Mouse (Mus musculus) right cerebral cortex, postnatal 14 days (tissue): ENCODE measurements at regions not wholly inside any gene's neighbourhood (a gene's known extent, or its start where the extent isn't known, plus 50 kb on each side); places are given as distances from the start of the nearest gene placed in this dataset.

Source experiments
- DNase-seq: peaks from one replicate; pipeline ENCODE4 v3.0.0; 2022

DNA sequence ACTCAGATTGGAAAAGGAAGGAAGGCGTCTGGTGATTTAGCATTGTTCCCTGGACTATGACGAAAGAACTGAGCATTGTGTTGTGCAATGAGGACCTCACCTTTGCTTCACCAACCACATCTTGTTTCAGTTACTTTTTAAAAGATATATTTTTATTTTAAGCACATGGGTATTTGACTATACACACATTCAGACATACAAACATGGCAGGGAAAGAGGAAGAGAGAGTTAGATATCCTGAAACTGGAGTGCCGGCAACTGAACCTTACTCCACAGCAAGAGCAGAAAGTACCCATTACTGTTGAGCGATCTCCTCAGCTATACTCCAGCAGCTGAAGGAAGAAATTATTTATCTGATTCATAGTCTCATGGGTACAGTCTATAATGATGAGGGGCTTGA is 287.7 kb downstream of the Rps29 start:
- no peak for DNase-seq

DNA sequence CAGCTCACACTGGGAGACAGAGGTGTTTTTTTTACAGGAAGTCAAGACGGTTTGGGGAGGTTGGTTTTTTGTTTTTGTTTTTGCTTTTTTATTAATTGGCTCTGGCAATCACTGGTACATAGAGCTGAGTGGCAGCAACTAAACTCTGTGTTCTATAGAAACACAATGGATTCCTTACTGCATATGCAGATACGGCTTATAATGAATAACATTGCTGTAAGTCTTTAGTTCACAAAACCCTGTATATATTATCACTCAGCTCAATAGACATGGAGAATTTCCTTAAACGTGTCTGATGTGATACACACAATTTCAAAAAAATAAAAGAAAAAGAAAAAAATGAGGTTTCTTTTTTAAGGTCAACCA is 296.0 kb downstream of the Rps29 start:
- no peak for DNase-seq

DNA sequence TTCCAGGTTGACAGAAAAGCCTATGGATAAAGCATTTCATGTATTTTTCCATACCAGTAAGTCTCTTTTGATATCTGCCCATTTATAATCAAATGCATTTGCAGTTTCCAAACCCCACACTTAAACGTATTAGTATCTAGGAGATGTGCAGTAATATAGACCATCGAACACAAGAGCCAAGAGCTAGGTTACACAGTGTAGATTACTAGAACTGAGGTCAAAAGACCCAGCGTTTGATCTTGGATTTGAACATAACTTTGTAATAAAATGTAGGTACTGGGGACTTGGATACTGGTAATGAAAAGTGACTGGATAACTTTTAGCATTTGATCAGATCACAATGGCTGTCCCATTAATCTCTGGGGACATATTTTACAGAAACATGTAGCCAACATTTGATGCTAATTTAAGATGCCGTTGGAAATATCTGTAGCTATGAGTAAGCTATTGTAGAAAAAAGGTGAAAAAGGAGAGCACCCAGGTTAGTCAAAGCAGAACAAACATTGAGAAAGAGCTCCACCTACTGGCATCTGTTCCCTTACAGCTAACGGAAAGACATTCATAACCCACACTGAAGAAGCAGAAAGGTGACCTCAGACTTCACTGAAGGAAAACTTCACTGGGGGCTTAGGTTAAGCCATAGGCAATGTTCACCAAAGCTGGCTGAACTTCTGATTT is 296.5 kb downstream of the Rps29 start:
- peak; percentile 24 for DNase-seq

DNA sequence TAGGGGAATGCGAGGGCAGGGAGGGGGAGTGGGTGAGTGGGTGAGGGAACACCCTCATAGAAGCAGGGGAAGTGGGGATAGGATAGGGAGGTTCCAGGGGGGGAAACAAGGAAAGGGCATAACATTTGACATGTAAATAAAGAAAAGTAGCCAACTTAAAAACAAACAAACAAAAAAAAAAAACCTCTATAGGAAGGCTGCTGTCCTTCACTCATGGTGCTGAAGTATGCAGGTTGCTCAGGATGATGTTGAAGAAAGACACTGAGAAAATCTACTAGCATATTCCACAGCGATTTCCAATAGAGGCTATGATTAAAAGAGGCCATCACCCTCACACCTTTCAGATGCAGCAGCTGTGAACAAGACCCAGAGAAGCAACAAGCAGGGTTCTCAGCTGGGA is 298.7 kb downstream of the Rps29 start:
- no peak for DNase-seq

DNA sequence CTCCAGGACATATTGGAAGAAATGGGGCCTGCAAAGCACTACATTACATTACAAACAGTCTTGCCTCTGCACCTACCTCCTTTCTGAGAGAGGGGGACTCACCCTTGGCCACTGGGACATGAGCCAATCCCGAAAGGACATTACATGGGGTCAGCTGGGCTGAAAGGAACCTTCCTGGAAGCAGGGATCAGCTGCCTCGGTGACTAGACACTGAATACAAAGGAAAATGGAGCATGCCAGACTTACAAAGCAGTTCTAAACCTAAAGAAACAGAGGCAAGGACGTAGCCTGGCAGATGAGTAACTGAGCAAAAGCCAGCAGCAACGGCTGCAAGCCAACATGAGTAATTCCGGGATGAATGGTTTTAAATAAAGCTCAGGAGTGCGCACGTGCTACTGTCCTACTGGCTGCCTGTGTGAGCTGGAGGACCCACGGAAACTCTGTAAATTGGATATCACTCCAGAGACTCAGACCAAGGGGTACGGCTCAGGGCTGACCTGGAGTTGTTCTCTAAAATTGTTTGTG is 309.3 kb downstream of the Rps29 start:
- DNase-seq = no peak

DNA sequence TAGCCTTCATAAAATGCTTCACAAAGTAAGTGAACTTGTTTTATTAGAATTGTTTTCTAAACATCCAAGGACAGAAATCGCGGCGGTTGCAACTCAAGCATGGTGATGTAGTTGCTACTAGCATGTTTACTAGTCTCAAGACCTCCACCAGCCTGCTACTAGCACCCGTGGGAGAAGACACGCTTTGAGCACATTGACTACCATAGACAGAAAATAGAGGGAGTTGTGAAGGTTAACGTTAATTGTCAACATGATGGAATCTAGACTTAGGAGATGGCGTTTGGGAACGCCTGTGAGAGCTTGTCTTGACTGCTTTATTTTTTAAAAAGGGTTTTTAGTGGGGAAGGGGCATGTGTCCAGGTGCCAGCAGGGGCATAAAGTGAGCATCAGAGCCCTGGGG is 318.2 kb downstream of the Rps29 start:
- DNase-seq = no peak

DNA sequence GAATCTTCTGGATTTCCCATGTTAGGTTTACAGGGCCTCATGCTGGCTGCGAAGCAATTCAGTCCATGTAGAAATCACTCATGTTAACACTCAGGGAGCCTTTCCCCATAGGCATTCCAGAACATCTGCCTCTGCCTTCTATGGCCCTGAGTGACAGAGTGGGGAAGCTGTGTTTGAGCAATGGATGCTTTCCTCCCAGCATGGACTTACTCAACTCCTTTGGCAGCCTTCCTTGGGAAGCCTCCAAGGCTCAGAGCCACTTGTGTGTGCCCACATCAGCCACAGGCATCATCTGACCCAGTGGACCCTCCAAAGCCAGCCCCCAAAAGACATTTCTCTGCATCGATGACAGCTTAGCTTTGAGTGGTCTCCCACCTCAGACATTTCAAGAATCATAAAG is 318.8 kb downstream of the Rps29 start:
- no peak for DNase-seq

DNA sequence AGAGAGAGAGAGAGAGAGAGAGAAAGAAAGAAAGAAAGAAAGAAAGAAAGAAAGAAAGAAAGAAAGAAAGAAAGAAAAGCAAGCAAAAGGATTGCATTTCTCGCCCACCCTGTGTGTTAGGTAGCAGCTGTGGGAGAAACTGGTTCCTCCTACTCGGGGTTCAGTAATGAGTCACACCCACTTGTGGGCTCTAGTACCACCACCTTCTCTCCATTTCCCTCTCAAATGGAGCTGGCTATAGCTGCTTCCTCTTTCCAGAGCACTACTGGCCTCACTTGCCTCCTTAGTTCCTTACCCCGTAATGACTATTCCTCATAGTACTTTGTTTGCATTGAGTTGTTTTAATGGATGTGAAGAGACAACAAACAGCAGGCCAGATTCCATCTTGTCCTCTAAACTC is 323.0 kb downstream of the Rps29 start:
- DNase-seq = no peak

DNA sequence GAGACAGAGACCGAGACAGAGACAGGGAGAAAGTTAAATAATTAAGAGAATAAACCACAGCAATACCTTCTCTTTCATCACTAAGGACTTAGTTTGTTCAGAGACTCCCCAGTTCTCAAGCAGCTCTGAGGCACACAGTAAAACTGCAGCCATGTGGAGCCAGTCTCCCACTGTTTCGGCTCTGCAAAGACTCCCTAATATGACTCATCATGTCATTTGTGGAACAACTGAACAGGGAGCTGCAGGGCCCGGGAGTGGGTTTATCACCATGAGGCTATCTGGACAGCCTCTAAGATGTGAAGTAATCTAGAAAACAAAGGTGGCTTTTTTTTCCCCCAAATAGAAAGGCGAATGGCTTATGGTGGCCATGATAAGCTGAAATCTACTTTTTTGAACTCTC is 325.1 kb downstream of the Rps29 start:
- DNase-seq = no peak

DNA sequence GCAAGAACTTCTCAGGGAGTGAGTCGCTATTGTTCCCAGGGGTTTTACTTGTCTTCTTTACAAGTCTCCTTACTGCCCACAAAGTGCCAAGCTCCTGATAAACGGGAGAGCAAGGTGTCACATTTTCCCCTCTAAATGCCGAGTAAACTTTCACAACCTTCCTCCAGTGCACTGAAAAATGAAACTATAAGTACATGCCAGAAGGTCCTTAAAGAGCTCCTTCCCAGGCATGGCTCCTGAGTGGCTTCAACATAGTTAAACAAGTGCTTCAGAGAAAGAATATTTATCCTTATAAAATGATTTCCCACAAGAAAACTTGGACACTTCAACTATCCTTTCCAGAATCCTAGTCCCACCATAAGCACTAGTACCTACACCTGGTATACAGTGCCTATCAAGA is 329.6 kb downstream of the Rps29 start:
- no peak for DNase-seq

DNA sequence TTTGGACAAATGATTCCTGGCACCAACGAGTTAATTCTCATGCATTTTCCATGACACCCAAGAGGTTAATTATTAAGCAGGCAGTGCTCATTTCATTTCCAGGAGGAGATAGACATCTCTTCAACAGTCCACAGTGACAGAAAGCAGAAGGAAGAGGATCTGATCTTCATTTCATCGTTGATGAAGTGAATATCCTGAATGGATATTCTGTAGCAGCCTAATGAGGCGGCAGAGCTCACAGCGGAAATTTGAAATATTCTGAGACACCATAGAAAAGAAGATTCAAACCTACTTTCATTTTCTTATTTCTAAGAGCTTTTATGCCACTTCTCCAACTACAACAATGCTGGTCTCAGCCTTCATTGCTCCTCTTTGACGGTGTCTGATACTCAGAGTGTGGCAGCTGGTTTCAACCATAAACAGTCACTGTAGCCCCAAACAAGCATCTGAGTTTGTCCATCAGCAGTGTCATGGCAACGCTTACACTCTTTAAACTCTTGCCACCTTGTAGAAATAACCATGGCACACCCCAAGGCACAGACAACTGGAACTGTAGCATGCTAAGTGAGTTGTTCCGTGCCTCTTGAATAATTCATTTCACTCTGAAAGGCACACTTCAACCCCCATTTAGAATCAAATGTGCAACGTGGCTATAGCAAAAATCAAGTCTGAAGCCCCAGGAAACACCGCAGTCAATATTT is 331.3 kb downstream of the Rps29 start:
- no peak for DNase-seq

DNA sequence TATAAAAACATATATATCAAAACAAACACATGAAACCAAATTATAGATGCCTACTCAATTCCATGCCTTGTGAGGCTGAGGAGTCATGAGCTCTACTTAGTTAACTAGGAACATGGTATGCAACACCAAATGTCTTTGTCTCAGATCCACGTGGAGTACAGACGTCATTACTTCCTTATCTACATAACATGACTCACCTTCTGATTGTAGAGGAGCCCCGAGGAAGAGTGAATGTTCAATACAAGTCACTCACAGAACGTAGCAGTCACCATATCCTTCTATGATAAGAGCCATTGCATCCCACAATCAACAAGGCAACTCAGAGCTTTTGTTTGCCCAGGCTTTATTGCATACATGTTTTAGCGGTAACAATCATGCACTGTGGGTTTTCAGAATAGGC is 364.6 kb downstream of the Rps29 start:
- DNase-seq = no peak

DNA sequence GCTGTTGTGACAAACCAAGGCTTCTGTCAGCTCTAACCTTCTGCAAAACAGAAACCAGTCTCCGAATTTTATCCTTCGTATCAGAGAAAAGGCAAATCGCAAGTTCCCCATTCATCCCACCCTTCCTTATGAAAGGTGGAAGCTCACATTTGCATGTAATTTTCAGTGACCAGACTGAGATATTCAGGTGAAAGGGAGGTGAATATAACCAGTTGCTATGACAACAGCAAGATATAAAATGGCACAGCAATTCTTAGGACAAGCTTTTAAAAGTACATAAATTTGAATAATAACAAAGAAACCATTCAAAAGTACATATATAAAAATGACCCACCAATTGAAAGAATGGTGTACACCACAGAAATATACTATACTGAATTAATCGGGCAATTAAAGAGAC is 375.4 kb downstream of the Rps29 start:
- DNase-seq = no peak

DNA sequence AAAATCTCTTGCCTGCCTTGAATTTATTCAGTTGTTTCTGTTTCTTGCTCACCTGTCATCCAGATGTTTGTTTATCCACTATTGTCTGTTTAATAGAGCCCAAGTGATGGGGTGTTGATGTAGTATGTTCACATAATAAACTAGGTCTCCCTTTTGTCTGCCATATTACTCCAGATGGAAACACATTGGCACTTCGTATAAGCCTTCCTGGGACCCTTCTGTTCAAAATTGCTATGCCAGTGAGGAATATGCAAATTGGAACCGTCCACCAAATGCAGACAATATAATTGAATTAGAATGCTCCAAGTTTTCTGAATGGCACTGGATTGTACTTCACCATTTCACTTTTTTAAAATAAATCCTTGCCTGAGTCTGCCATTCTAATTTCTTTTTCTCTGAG is 383.5 kb downstream of the Rps29 start:
- no peak for DNase-seq

DNA sequence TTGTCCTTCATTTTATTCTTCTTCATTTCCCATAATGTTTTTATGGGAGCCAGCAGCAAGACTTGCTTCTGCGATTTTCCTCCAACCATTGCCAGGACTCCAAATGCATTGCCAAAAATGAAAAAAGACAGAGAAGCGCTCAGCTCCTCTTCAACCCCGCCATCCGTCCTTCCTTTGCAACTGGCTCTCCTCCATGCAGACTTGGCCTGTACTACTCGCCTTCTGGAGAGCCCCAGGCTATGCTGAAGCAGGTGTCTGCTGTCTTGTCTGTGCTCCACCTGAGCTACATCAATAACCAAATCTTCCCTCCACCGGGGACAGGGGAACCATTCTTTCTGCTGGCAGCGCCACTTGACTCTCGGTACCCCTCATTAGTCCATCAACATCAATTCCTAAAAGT is 384.2 kb downstream of the Rps29 start:
- no peak for DNase-seq

DNA sequence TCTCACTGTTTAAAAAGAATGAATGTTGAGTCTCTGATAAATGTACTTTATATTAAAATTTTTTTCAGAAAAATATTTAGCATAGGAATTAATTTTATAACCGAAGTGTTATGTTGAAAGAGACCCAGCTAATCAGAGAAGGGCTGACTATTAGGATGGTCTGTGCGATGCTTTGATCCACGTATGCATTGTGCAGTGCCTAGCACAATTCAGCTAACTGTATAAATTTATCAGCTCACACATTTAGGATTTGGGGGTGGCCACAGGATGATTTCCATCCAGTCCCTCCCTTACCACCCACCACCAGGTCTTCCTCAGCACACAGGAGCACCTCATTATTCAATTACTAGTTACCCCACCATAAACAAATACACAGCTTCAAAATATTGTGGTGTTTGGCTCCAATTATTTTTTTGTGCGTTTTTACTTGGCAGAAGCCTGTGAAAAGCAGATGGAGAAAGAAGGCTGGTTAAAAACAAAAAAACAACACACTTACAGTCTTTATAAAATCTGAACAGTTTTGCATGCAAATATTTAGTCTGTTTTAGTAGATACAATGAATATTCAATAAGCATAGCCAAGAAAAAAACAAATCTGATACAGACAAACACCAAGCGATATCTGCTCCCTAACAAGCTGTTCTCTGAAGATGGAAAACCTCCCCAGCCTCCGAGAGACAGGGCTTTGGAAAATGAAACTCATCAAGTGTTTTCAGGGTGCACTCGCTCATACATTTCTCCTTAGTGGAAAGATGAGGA is 400.5 kb downstream of the Rps29 start:
- no peak for DNase-seq

DNA sequence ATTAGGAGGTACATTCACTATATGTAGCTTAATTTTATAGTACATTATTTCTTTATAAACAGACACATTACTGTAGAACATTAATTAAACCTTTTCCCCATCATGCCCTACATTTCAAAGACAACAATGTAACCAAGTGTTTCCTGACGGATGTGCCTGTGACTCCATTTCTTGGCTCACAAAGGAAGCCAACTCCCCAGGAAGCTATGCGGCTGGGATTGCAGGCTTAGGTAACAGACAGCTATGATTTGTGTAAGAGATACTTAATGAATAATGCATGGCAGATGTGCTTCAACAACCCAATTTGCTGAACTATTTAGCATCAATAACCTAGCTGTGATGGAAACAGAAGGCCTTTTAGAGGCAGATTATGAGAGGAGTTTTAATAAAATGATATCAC is 430.1 kb downstream of the Rps29 start:
- no peak for DNase-seq

DNA sequence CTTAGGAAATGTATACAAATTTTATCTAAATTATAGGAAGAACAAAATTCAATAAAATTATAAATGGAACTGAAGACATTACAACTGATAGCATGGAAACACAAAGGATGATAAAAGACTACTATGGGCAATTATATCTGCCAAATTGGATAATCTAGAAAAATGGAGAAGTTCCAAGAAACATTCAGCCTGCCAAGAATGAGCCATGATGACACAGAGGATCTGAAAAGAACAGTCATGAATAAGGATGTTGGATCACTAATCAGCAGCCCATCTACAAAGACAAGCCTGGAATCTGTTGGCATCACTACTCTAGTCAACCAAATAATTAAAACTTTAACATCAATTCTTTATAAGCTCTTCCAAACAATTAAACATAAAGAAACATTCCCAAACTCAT is 440.0 kb downstream of the Rps29 start:
- DNase-seq = no peak

DNA sequence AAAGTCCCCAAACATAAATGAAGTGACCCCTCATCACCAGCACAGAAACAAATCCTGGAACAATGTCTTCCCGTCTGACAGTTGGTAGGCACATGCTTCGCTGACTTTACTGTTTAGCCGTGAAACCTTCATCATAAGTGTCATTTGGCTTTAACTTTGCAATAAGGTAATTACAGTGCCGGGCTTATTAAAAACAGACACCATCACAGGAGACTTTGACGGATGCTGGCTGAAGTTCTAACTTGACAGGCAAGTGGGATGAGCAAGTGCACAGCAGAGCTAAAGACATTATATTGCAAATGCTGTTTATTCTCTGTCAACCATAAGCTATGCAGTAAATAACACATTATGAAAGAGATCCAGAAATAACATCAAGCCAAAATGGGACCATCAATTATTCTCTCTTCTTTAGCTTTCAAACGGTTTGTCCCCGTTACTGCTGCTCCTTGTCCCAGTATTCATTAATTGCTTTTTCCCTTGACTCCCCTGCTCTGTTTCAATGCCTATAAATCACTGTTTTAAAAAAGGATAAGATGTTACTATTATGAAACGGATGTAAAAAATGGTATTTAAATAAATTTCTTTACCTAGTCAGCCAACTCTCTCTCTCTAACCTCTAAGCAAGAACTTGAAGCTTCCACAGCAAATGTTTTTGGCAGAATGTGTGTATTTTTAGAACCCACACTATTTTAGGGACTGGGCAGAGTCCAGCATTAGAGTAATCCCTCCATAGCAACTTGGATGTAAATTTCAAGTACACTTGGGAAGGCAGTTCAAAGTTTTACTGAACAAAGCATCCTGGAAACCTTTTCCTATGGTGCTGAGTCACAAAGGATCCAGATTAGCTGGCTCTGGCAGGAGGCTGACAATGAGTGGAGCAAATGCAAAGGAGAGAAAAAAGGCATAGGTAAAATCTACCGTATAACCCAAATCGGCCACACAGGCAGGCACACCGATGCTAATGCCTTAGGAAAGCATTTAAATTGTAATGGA is 464.4 kb downstream of the Rps29 start:
- DNase-seq = no peak

DNA sequence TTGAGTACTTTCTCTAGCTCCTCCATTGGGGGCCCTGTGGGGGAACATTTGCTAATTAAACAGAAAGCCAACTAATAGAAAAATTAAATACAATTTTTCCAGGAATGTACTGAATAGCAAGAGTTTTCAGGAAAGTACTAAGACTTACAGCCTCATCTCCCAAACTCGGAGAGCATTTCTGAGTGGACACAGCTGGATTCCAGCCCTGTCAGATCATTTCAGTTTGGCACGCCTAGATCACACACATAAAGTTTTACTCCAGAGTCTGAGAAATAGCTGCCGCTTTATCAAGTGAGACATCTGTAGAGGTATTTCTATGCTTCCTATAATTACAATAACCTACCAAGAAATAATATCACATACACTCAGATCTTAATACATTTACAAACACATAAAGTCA is 470.7 kb downstream of the Rps29 start:
- DNase-seq = no peak

DNA sequence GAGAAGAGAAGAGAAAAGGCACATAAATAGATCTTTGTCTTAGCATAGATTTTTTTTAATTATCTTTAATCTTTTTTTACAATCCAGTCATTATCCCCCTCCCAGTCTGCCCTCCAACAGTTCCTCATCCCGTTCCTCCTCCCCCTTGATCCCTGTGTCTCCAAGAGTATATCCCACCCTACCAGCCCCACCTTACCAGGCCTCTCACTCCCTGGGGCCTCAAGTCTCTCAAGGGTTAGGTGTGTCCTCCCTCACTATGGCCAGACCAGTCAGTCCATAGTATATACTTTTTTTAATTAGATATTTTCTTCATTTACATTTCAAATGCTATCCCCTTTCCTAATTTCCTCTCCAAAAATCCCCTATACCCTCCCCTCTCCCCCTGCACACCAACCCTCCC is 475.1 kb downstream of the Rps29 start:
- no peak for DNase-seq

DNA sequence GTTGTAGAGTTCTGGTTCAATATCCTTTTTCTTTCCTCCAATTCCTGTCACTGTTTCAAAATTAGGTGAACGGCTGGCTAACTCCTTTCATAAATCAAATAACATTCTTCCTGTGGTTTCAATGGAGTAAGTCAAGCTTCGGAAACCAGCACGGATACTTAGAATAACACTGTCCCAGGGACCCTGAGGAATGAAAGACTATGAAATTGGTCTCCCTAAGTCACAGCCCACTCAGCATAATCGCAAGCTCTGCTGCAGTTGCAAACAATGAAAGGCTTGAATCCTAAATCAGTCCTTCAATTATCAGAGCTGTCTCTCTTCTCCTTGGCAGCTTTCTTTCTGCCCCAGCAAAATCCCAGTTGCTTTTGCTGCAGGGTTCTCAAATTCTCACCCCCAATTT is 475.8 kb downstream of the Rps29 start:
- no peak for DNase-seq

DNA sequence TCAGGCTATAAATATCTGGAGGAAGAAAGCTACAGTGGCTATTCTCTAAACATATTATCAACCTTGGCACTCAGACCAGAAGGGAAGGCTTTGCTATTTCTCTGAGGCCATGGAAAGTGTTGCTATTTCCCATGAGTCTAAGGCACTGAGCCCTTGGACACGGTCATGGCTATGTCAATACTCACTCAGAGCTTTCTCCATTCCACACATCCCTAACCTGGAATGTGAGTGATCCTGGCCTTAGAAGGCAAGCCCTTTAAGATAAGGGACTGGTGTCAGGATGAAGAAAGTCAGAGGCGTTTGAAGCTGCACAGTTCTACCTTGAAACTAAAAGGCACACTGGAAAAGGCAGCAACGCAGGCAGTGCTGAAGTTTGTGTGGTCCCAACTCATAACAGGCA is 478.3 kb downstream of the Rps29 start:
- no peak for DNase-seq
